Mouse (Mus musculus): ENCODE measurements around the gene Dusp5. TPM values are rescaled to one million over a fixed set of nuclear protein-coding genes. Genes with fewer than 3 reads are reported as not detected.

Gene Dusp5
- polyA plus RNA-seq, 1 experiment = 1.8 TPM

GRCm38 (mm10) chr19:53536731-53537666 is 8.1 kb downstream of the Dusp5 start:
- no peak for TF ChIP-seq CTCF (IDR thresholded peaks at IDR 0.05; ENCODE audit: low read depth, low read length)
- no peak for TF ChIP-seq POLR2A (IDR thresholded peaks at IDR 0.05; ENCODE audit: borderline replicate concordance, low read depth, low read length)
- H3K4me1 ChIP-seq (ENCODE audit: control insufficient read depth, insufficient read depth, low read length) = peaks cover 32% of the 10 kb centered on the region
- H3K4me3 ChIP-seq (ENCODE audit: insufficient read depth, low read length) = no peak overlapping the region
- H3K27ac ChIP-seq (ENCODE audit: insufficient read depth, low read depth, low read length) = no peak overlapping the region

- Histone ChIP-seq H3K4me1 (ENCODE audit: control insufficient read depth, insufficient read depth, low read length) (peaks cover 37% of the 10 kb centered on the region), H3K4me3 (ENCODE audit: insufficient read depth, low read length) (no peak overlapping the region), H3K27ac (ENCODE audit: insufficient read depth, low read depth, low read length) (no peak overlapping the region)
- no peak for TF ChIP-seq POLR2A (IDR thresholded peaks at IDR 0.05; ENCODE audit: borderline replicate concordance, low read depth, low read length)
- TF ChIP-seq CTCF (IDR thresholded peaks at IDR 0.05; ENCODE audit: low read depth, low read length) = no peak
Observed at GRCm38 (mm10) chr19:53538024-53538423, 9.1 kb downstream of the Dusp5 start.

GRCm38 (mm10) chr19:53538796-53539195 is 9.9 kb downstream of the Dusp5 start:
- Histone ChIP-seq H3K4me1 (ENCODE audit: control insufficient read depth, insufficient read depth, low read length) (peaks cover 42% of the 10 kb centered on the region), H3K4me3 (ENCODE audit: insufficient read depth, low read length) (no peak overlapping the region), H3K27ac (ENCODE audit: insufficient read depth, low read depth, low read length) (no peak overlapping the region)
- TF ChIP-seq POLR2A (IDR thresholded peaks at IDR 0.05; ENCODE audit: borderline replicate concordance, low read depth, low read length) (no peak), CTCF (IDR thresholded peaks at IDR 0.05; ENCODE audit: low read depth, low read length) (no peak)

DNA sequence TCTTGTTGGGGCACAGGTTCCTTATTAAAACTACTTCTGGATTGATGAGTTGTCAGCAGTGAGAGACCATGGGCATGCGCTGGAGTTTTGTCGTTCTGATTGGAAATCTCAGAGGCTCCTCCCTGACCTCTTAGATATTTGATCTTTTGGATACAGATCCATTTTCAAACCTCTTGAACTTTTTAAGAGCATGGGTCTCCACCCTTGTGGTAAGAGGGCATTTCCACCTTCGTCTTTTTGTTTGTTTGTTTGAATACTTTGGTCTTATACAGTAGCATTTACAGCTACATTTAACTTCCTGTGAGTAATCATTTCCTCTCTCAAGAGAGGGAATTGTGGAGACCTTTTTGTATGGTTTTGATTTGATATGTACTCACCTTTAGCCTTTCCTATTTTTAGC is 10.4 kb downstream of the Dusp5 start:
- TF ChIP-seq POLR2A (IDR thresholded peaks at IDR 0.05; ENCODE audit: borderline replicate concordance, low read depth, low read length) (no peak), CTCF (IDR thresholded peaks at IDR 0.05; ENCODE audit: low read depth, low read length) (no peak)
- H3K4me3 ChIP-seq (ENCODE audit: insufficient read depth, low read length) = no peak overlapping the region
- no peak overlapping the region for H3K27ac ChIP-seq (ENCODE audit: insufficient read depth, low read depth, low read length)
- peaks cover 40% of the 10 kb centered on the region for H3K4me1 ChIP-seq (ENCODE audit: control insufficient read depth, insufficient read depth, low read length)

DNA sequence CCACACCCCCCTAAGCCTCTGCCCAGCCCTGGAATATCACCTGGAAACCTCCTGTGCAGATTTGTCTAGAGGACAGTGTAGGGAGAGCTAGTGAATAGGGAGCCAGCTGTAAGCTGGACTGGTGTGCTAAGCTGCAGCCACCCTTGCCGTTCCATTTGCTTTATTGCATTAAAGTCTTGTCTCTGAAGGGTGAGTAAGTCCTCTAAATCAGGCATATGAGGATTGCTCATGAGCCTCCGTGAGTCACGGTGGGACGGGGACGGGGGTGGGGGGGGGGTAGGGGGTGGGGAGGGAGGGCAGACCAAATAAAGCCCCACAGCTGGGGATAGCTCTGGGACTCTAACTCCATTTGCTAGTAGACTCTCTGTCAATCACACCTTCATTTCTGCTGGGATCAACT is 14.7 kb downstream of the Dusp5 start:
- Histone ChIP-seq H3K4me1 (ENCODE audit: control insufficient read depth, insufficient read depth, low read length) (peaks cover 37% of the 10 kb centered on the region), H3K27ac (ENCODE audit: insufficient read depth, low read depth, low read length) (peak overlapping the region; percentile 30; the same call in 1 of the 2 replicates)
- TF ChIP-seq CTCF (IDR thresholded peaks at IDR 0.05; ENCODE audit: low read depth, low read length) = no peak
- TF ChIP-seq POLR2A (IDR thresholded peaks at IDR 0.05; ENCODE audit: borderline replicate concordance, low read depth, low read length) = no peak

DNA sequence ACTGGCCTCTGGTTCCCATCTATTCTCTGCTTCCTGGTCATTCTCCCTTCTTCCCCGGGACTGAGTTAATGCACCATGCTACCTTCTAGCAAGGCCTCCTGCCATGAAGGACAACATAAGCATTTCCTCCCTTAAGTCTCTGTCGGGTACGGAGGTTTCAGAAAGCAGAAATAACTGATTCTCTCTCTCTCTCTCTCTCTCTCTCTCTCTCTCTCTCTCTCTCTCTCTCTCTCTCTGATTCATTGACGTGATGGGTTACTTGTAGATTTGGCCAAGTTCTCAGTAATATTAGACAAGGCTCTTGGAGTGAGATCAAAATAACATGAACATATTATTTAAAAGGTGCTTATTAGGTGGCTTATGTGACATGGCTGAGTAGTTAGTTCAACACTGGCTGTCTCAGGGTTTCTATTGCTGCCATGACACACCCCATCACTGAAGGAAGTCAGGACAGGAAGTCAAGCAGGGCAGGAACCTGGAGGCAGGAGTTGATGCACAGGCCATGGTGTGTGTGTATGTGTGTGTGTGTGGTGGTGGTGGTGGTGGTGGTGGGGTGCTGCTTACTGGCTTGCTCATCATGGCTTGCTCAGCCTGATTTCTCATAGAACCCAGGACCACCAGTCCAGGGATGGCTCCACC is 16.1 kb downstream of the Dusp5 start:
- TF ChIP-seq POLR2A (IDR thresholded peaks at IDR 0.05; ENCODE audit: borderline replicate concordance, low read depth, low read length) (no peak), CTCF (IDR thresholded peaks at IDR 0.05; ENCODE audit: low read depth, low read length) (no peak)
- no peak overlapping the region for H3K4me3 ChIP-seq (ENCODE audit: insufficient read depth, low read length)
- H3K27ac ChIP-seq (ENCODE audit: insufficient read depth, low read depth, low read length) = no peak overlapping the region
- peaks cover 26% of the 10 kb centered on the region for H3K4me1 ChIP-seq (ENCODE audit: control insufficient read depth, insufficient read depth, low read length)

More for the DNA sequence above, 14.7 kb downstream of the Dusp5 start:
- no peak overlapping the region for H3K4me3 ChIP-seq (ENCODE audit: insufficient read depth, low read length)

DNA sequence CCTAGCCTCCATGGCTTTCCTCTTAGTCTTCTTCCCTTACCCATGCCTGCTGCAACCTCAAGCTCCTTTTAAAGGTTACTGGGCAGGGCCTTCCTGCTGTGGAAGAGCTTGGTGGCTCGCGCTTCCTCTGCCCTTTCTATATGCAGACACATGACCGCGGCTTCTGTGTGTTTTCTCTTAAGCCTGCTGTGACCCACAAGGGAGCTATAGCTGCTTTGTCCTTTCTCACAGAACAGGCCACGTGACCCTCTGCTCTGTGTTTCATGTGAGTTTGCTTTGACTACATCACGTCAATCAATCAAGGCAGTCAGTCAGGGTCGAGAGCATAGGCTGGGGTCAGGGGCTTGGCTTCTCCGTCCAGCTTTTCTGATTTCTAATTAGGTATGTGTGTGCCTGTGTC is 18.7 kb downstream of the Dusp5 start:
- Histone ChIP-seq H3K4me1 (ENCODE audit: control insufficient read depth, insufficient read depth, low read length) (peaks cover 27% of the 10 kb centered on the region), H3K27ac (ENCODE audit: insufficient read depth, low read depth, low read length) (no peak overlapping the region), H3K4me3 (ENCODE audit: insufficient read depth, low read length) (no peak overlapping the region)
- no peak for TF ChIP-seq CTCF (IDR thresholded peaks at IDR 0.05; ENCODE audit: low read depth, low read length)
- no peak for TF ChIP-seq POLR2A (IDR thresholded peaks at IDR 0.05; ENCODE audit: borderline replicate concordance, low read depth, low read length)

GRCm38 (mm10) chr19:53550972-53551371 is 22.1 kb downstream of the Dusp5 start:
- TF ChIP-seq POLR2A (IDR thresholded peaks at IDR 0.05; ENCODE audit: borderline replicate concordance, low read depth, low read length) = no peak
- peaks cover 29% of the 10 kb centered on the region for H3K4me1 ChIP-seq (ENCODE audit: control insufficient read depth, insufficient read depth, low read length)
- H3K27ac ChIP-seq (ENCODE audit: insufficient read depth, low read depth, low read length) = no peak overlapping the region
- H3K4me3 ChIP-seq (ENCODE audit: insufficient read depth, low read length) = no peak overlapping the region

DNA sequence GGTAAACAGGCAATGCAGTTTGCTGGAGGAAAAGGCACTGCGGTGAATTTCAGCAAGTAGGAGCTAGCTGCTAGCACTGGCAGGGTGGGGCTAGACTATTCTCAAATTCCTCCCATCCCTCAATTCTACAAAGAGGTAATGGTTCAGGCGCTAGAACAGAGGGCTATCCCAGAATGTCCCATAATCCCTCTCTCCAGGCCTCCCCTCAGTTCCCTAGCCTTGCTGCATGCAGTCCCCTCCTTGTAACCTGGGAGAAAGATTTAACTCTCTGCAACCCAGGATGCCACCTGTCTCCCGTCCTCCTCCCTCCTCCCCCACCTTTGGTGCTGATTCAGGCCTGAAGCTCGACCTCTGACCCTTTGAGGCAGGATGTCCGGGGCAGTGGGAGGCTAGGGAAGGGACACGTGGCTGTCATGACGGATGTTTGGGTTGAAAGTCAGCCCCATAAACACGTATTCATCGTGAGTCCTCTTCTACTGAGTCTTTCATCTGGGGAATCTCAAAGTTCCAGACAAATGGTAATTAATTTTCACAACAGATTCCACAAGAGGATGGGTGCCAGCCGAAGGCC is 23.4 kb downstream of the Dusp5 start:
- TF ChIP-seq CTCF (IDR thresholded peaks at IDR 0.05; ENCODE audit: low read depth, low read length) = no peak
- no peak for TF ChIP-seq POLR2A (IDR thresholded peaks at IDR 0.05; ENCODE audit: borderline replicate concordance, low read depth, low read length)
- Histone ChIP-seq H3K4me3 (ENCODE audit: insufficient read depth, low read length) (no peak overlapping the region), H3K27ac (ENCODE audit: insufficient read depth, low read depth, low read length) (no peak overlapping the region), H3K4me1 (ENCODE audit: control insufficient read depth, insufficient read depth, low read length) (peaks cover 28% of the 10 kb centered on the region)

DNA sequence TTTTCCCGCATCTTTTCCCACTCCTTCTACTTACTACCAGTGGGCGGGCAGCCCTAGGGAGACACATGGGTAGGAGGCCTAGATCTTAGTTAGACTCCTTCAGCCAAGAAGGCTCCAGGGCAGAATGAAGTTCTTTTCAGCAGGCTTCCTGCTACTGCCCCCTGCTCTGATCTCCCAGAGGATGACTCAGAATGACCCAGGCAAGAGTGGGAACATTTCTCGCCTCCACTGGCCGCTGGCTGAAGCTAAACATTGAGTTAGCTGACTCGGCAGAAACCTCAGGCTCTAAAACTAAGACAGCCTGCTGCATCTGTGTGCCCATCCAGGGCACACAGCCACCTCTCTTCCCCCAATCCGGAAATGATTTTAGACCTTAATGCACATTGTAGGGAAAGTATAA is 23.9 kb downstream of the Dusp5 start:
- TF ChIP-seq POLR2A (IDR thresholded peaks at IDR 0.05; ENCODE audit: borderline replicate concordance, low read depth, low read length) (no peak), CTCF (IDR thresholded peaks at IDR 0.05; ENCODE audit: low read depth, low read length) (no peak)
- Histone ChIP-seq H3K27ac (ENCODE audit: insufficient read depth, low read depth, low read length) (no peak overlapping the region), H3K4me3 (ENCODE audit: insufficient read depth, low read length) (no peak overlapping the region)

More for the DNA sequence above, 23.9 kb downstream of the Dusp5 start:
- H3K4me1 ChIP-seq (ENCODE audit: control insufficient read depth, insufficient read depth, low read length) = peaks cover 23% of the 10 kb centered on the region
